Mouse (Mus musculus) heart, embryonic 10.5 days (tissue): Measurements from ENCODE around the gene Fam19a5. TPM values are rescaled to one million over a fixed set of nuclear protein-coding genes. Genes with fewer than 3 reads are reported as not detected.
A peak's percentile ranks its signal among the peaks of the same experiment; 100 is the strongest.

ENCODE experiments used
- DNase-seq: peaks from one replicate; pipeline ENCODE4 v3.0.0-alpha.2; 2017; ENCODE audit warnings: low spot score
- H3K27ac ChIP-seq: fragments of 300-500 bp; sonication (generic); 2 replicates; pipeline ENCODE4 v1.5.1; 2016; ENCODE audit warnings: mild to moderate bottlenecking
- H3K27me3 ChIP-seq: fragments of 300-500 bp; sonication (generic); 2 replicates; pipeline ENCODE4 v1.6.1; 2016; ENCODE audit warnings: mild to moderate bottlenecking; ENCODE audit not compliant: poor library complexity, insufficient read depth, severe bottlenecking
- H3K36me3 ChIP-seq: fragments of 300-500 bp; sonication (generic); 2 replicates; pipeline ENCODE4 v1.6.1; 2016; ENCODE audit warnings: mild to moderate bottlenecking, moderate library complexity
- H3K4me1 ChIP-seq: fragments of 300-500 bp; sonication (generic); 2 replicates; pipeline ENCODE4 v1.6.1; 2016; ENCODE audit warnings: mild to moderate bottlenecking
- H3K4me3 ChIP-seq: fragments of 300-500 bp; sonication (generic); 2 replicates; pipeline ENCODE4 v1.5.1; 2016; ENCODE audit warnings: mild to moderate bottlenecking, moderate library complexity
- H3K9me3 ChIP-seq: fragments of 300-500 bp; sonication (generic); 2 replicates; pipeline ENCODE4 v1.6.1; 2016; ENCODE audit warnings: mild to moderate bottlenecking, moderate library complexity
- WGBS: fragments of 180-500 bp; shearing (Covaris S2); methylation state at CpG from one replicate; pipeline ENCODE4 v1.1.7; 2016; 5-methylcytosine and 5-hydroxymethylcytosine counted together
- polyA plus RNA-seq: library from polyadenylated mRNA; unstranded; fragments of >200 nt; fragmentation: Nextera tagmentation; extraction: Ambion mirVana; gene quantifications from 2 replicates; pipeline ENCODE4 v1.2.1, GENCODE M21; 2016

Fam19a5 gene
- polyA plus RNA-seq, 1 experiment from 2014 or later = 1.7 TPM

GRCm38 (mm10) chr15:87654551-87654950 lies 110.5 kb downstream of the Fam19a5 start:
- no peaks in the 10 kb centered on the region; the same call in 1 of the 2 replicates for H3K4me1 ChIP-seq
- H3K4me3 ChIP-seq = no peak overlapping the region
- no peaks in the 10 kb centered on the region for H3K9me3 ChIP-seq
- DNase-seq = no peak
- H3K27ac ChIP-seq = no peak overlapping the region
- WGBS = 74% methylated on average over 6 of the region's 6 CpGs
- no peaks in the 10 kb centered on the region for H3K27me3 ChIP-seq
- H3K36me3 ChIP-seq = no peaks in the 10 kb centered on the region

- WGBS = 76% methylated on average over 20 of the region's 20 CpGs
- Histone ChIP-seq H3K4me3 (no peak overlapping the region), H3K27me3 (no peaks in the 10 kb centered on the region), H3K36me3 (no peaks in the 10 kb centered on the region), H3K9me3 (no peaks in the 10 kb centered on the region), H3K27ac (no peak overlapping the region), H3K4me1 (no peaks in the 10 kb centered on the region; the same call in 1 of the 2 replicates)
- no peak for DNase-seq
These were observed 112.5 kb downstream of the Fam19a5 start for GRCm38 (mm10) chr15:87656496-87657155.

DNA sequence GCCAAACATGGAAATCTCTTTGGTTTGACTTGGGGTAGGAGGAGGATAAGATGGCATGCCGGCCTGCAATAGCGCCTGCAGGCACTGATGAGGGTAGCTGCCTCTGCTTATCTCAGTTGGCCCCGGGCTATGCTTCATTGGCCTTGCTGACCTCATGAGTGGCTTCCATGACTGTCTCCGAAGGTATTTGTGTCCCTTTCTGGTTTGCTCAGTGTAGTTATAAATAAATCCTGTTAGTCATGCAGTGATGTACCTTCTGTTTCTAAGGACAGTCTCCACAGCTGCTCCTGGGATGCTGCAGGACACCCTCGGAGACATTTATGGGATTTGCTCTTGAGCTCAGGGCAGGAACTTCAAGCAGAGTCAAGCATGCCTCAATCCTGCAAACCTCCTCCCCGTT lies 115.6 kb downstream of the Fam19a5 start:
- Histone ChIP-seq H3K27ac (no peak overlapping the region), H3K4me3 (no peak overlapping the region), H3K27me3 (no peaks in the 10 kb centered on the region), H3K36me3 (no peaks in the 10 kb centered on the region), H3K4me1 (peaks cover 2% of the 10 kb centered on the region), H3K9me3 (no peaks in the 10 kb centered on the region)
- WGBS = 68% methylated on average over 6 of the region's 6 CpGs
- DNase-seq = no peak

- H3K9me3 ChIP-seq = no peaks in the 10 kb centered on the region
- H3K36me3 ChIP-seq = no peaks in the 10 kb centered on the region
- no peak overlapping the region for H3K27ac ChIP-seq
- 89% methylated on average over 7 of the region's 7 CpGs for WGBS
- peaks cover 3% of the 10 kb centered on the region for H3K4me1 ChIP-seq
- DNase-seq = no peak
- no peak overlapping the region for H3K4me3 ChIP-seq
- no peaks in the 10 kb centered on the region for H3K27me3 ChIP-seq
These were observed 117.9 kb downstream of the Fam19a5 start for GRCm38 (mm10) chr15:87661954-87662353.

- no peak for DNase-seq
- no peaks in the 10 kb centered on the region for H3K36me3 ChIP-seq
- peaks cover 3% of the 10 kb centered on the region; the same call in 1 of the 2 replicates for H3K4me1 ChIP-seq
- 90% methylated on average over 13 of the region's 13 CpGs for WGBS
- H3K4me3 ChIP-seq = no peak overlapping the region
- H3K27ac ChIP-seq = no peak overlapping the region
- no peaks in the 10 kb centered on the region for H3K27me3 ChIP-seq
- H3K9me3 ChIP-seq = no peaks in the 10 kb centered on the region
These were observed 122.1 kb downstream of the Fam19a5 start for GRCm38 (mm10) chr15:87666041-87666750.

DNA sequence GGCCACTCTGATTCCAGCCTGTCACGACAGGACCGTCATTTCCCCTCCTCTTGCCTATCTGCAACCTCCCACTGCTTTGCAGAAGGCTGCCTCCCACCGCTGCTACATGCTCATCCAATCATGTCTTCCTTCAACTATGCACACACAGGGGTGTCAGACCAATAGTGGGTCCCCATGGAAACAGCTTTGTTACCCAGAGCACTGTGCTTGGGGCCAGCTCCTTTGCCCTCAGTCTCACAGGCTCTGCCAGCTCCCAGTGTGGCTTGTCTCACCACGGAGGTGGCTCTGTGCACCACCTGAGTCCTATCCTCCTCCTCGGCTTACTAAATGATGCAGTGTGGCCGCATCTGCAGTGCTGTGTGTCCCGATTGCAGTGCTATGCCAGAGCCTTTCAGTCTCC lies 123.3 kb downstream of the Fam19a5 start:
- H3K9me3 ChIP-seq = no peaks in the 10 kb centered on the region
- WGBS = 77% methylated on average over 7 of the region's 7 CpGs
- H3K36me3 ChIP-seq = no peaks in the 10 kb centered on the region
- no peak overlapping the region for H3K4me3 ChIP-seq
- no peak for DNase-seq
- no peak overlapping the region for H3K27ac ChIP-seq
- peaks cover 3% of the 10 kb centered on the region; the same call in 1 of the 2 replicates for H3K4me1 ChIP-seq
- no peaks in the 10 kb centered on the region for H3K27me3 ChIP-seq

GRCm38 (mm10) chr15:87668112-87668511 lies 124.0 kb downstream of the Fam19a5 start:
- Histone ChIP-seq H3K36me3 (no peaks in the 10 kb centered on the region), H3K4me3 (no peak overlapping the region), H3K27ac (no peak overlapping the region), H3K4me1 (peaks cover 3% of the 10 kb centered on the region; the same call in 1 of the 2 replicates), H3K27me3 (no peaks in the 10 kb centered on the region), H3K9me3 (no peaks in the 10 kb centered on the region)
- DNase-seq = no peak
- WGBS = 82% methylated on average over 5 of the region's 5 CpGs

DNA sequence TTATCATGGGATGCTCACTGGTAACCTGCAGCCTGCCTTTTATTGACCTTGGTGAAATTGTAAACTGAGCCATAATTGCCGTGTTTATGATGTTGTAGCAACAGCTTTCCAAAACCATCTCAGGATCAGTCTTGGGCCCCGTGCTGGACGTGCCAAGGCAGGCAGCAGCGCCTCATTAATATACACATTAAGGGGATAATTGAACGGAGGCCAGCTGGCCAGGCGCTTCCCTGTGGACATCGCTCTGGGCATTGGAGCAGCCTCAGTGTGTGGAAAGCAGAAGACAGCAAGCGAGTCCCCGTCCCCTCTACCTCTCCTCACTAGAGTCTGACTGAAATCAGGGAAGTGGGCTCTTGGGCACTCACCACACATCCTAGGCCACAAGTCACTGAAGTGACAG lies 127.8 kb downstream of the Fam19a5 start:
- H3K4me3 ChIP-seq = no peak overlapping the region
- H3K36me3 ChIP-seq = no peaks in the 10 kb centered on the region
- H3K27me3 ChIP-seq = no peaks in the 10 kb centered on the region
- H3K4me1 ChIP-seq = no peaks in the 10 kb centered on the region
- H3K9me3 ChIP-seq = no peaks in the 10 kb centered on the region
- no peak for DNase-seq
- no peak overlapping the region for H3K27ac ChIP-seq
- 88% methylated on average over 9 of the region's 9 CpGs for WGBS

DNA sequence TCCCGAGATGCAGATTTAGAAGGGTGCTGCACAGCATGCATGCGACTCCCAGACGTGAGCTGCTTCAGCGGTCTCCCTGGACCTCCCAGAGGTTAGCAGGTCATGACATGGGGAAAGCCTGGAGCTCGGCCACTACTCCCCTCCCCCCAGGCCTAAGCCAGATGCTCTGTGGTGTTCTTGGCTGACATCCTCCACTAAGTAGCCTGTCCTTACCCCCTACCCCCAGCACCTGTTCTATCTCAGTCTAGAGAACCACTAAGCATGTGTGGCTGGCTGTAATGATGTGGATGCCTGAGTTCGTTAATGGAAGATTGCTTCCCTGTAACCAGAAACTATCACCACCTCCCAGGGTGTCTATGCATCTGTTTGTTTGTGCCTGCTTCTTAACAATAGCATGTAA lies 134.6 kb downstream of the Fam19a5 start:
- H3K9me3 ChIP-seq = no peaks in the 10 kb centered on the region
- WGBS = 47% methylated on average over 6 of the region's 6 CpGs
- H3K4me3 ChIP-seq = no peak overlapping the region
- DNase-seq = no peak
- peaks cover 18% of the 10 kb centered on the region for H3K4me1 ChIP-seq
- H3K27me3 ChIP-seq = no peaks in the 10 kb centered on the region
- H3K36me3 ChIP-seq = no peaks in the 10 kb centered on the region
- H3K27ac ChIP-seq = 0 out of 2 replicates have a peak overlapping the region, but pooled peaks have one; percentile 1

DNA sequence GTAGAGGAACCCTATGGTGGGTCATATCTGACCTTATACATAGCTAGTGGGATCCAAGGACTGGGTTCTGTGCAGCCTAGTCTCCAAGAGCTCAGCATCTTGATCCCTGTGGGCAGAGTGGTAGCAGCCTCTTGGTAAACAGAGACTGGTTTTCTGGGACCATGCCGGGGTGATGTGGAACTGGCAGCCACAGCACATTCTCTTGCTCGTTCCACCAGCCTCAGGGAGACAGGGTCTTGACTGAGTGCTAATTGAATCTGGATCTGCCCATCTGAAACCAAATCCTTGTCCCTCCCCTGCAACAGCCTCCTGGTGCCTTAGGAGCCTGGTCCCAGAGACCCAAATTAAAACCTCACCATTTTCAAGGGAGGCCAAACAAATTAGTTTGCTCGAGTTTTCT lies 138.3 kb downstream of the Fam19a5 start:
- H3K27ac ChIP-seq = no peak overlapping the region
- WGBS = 66% methylated on average over 3 of the region's 3 CpGs

GRCm38 (mm10) chr15:87686415-87687040 lies 142.4 kb downstream of the Fam19a5 start:
- 47% methylated on average over 10 of the region's 10 CpGs for WGBS
- Histone ChIP-seq H3K9me3 (no peaks in the 10 kb centered on the region), H3K4me1 (peaks cover 10% of the 10 kb centered on the region), H3K27ac (peak overlapping the region; percentile 56; the same call in 1 of the 2 replicates), H3K27me3 (no peaks in the 10 kb centered on the region), H3K4me3 (no peak overlapping the region), H3K36me3 (no peaks in the 10 kb centered on the region)
- no peak for DNase-seq

More for the DNA sequence above, 138.3 kb downstream of the Fam19a5 start:
- Histone ChIP-seq H3K4me1 (peaks cover 27% of the 10 kb centered on the region), H3K4me3 (no peak overlapping the region), H3K27me3 (no peaks in the 10 kb centered on the region), H3K36me3 (no peaks in the 10 kb centered on the region), H3K9me3 (no peaks in the 10 kb centered on the region)
- no peak for DNase-seq

- H3K9me3 ChIP-seq = no peaks in the 10 kb centered on the region
- no peak overlapping the region for H3K4me3 ChIP-seq
- no peak for DNase-seq
- no peaks in the 10 kb centered on the region for H3K27me3 ChIP-seq
- H3K4me1 ChIP-seq = peaks cover 6% of the 10 kb centered on the region
- 71% methylated on average over 15 of the region's 15 CpGs for WGBS
- H3K36me3 ChIP-seq = no peaks in the 10 kb centered on the region
- no peak overlapping the region for H3K27ac ChIP-seq
These were observed 147.3 kb downstream of the Fam19a5 start for GRCm38 (mm10) chr15:87691271-87691955.

- H3K27ac ChIP-seq = no peak overlapping the region
- H3K4me1 ChIP-seq = peaks cover under 1% of the 10 kb centered on the region
- no peaks in the 10 kb centered on the region for H3K9me3 ChIP-seq
- no peaks in the 10 kb centered on the region for H3K36me3 ChIP-seq
- 77% methylated on average over 4 of the region's 4 CpGs for WGBS
- H3K27me3 ChIP-seq = no peaks in the 10 kb centered on the region
- no peak overlapping the region for H3K4me3 ChIP-seq
- DNase-seq = no peak
These were observed 147.9 kb downstream of the Fam19a5 start for GRCm38 (mm10) chr15:87691958-87692357.
